Comparison of ENCODE assay signal across 10 mouse cellular contexts in the genomic region with DNA sequence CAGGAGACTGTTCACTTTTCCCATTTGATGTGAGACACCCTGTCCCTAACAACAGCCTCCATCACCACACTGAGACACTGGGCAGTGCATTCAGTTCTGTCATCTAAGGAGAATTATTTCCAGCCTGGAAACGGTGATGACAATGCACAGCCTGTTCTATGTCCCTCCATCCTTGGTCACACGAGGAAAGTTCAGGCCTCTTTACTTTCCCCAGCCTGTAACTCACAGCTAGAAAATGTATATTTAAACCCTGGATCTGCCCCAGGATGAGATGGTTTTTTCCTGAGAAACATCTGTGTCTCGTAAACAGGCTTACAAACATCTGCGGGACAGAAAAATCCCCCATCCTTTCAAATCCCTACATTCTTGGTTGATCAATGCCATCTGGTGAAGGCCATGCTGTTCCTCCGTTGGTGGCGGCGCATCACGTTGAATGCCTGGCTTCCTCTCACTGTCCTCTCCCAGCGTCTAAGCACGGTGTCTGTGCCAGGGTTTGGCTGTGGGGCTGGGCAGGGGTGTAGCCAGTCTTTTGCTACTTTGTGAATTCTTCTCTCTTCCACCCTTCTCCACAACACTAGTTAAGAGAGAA.
A peak's percentile ranks its signal among the peaks of the same experiment; 100 is the strongest.
DNase-seq lines count a peak whose midpoint lies in the region; ATAC-seq and TF ChIP-seq lines count a peak whose summit lies in the region.
"Had no signal": no experiment of that assay in that cellular context is flagged by ENCODE, and none has a peak within 500 bp of the region (broad histone marks: within the 10 kb centered on the region; RNA-seq: fewer than 3 reads in every experiment).

No protein-coding gene starts in this region.

- DNase-seq in lung, embryonic 14.5 days = peak; percentile 75
- no peak for DNase-seq in lung, postnatal 25 days (ENCODE audit: low spot score)
- DNase-seq in embryo, embryonic 10 days (ENCODE audit: low spot score) = peak; percentile 68
- peak; percentile 76 for DNase-seq in embryonic facial prominence, embryonic 11.5 days (ENCODE audit: low spot score)
- no peak for DNase-seq in adrenal gland, postnatal 36 days
- DNase-seq: cerebellum, postnatal 14 days had no signal

- H3K4me1 ChIP-seq in lung, embryonic 14.5 days (ENCODE audit: insufficient read depth) = no peaks in the 10 kb centered on the region
- H3K4me1 ChIP-seq in embryonic facial prominence, embryonic 11.5 days (ENCODE audit: control insufficient read depth, insufficient read depth, low read length) = no peaks in the 10 kb centered on the region; the same call in 1 of the 2 replicates
- peaks cover 12% of the 10 kb centered on the region for H3K4me1 ChIP-seq in limb, embryonic 13.5 days

- no peaks in the 10 kb centered on the region for H3K27me3 ChIP-seq in lung, embryonic 14.5 days (ENCODE audit: insufficient read depth, low read length)
- H3K27me3 ChIP-seq in embryonic facial prominence, embryonic 11.5 days (ENCODE audit: control insufficient read depth, insufficient read depth, low read length) = no peaks in the 10 kb centered on the region
- H3K27me3 ChIP-seq in limb, embryonic 13.5 days = no peaks in the 10 kb centered on the region

- TF ChIP-seq CTCF in lung, embryonic 14.5 days (IDR thresholded peaks at IDR 0.05; ENCODE audit: low read depth) = no peak

- WGBS in lung, embryonic 14.5 days = 41% methylated on average over 10 of the region's 10 CpGs
- 19% methylated on average over 10 of the region's 10 CpGs for WGBS in embryonic facial prominence, embryonic 11.5 days
- WGBS in limb, embryonic 13.5 days = 13% methylated on average over 10 of the region's 10 CpGs

- H3K4me2 ChIP-seq in lung, embryonic 14.5 days = no peak overlapping the region
- H3K4me2 ChIP-seq in embryonic facial prominence, embryonic 11.5 days (ENCODE audit: low read depth, low read length) = no peak overlapping the region
- no peak overlapping the region for H3K4me2 ChIP-seq in limb, embryonic 13.5 days (replicated peaks)
- H3K4me2 ChIP-seq: forebrain, embryonic 13.5 days had no signal

- no peak overlapping the region for H3K9ac ChIP-seq in lung, embryonic 14.5 days
- no peak overlapping the region for H3K9ac ChIP-seq in embryonic facial prominence, embryonic 11.5 days (replicated peaks; ENCODE audit: low read length)
- H3K9ac ChIP-seq in limb, embryonic 13.5 days = no peak overlapping the region
- H3K9ac ChIP-seq: forebrain, embryonic 13.5 days had no signal

- H3K9me3 ChIP-seq in lung, embryonic 14.5 days (ENCODE audit: low read depth, low read length) = 0 out of 2 replicates have a peak, but pooled peaks cover 3% of the 10 kb centered on the region
- H3K9me3 ChIP-seq in embryonic facial prominence, embryonic 11.5 days (replicated peaks; ENCODE audit: control insufficient read depth, low read length) = no peaks in the 10 kb centered on the region
- H3K9me3 ChIP-seq in limb, embryonic 13.5 days = no peaks in the 10 kb centered on the region
- H3K9me3 ChIP-seq: forebrain, embryonic 13.5 days had no signal

- ATAC-seq in lung, embryonic 14.5 days (ENCODE audit: insufficient read depth) = peak; percentile 86; the same call in 1 of the 2 replicates
- no peak; the same call in 1 of the 2 replicates for ATAC-seq in embryonic facial prominence, embryonic 11.5 days (replicated peaks; ENCODE audit: insufficient number of reproducible peaks, low FRiP score, low TSS enrichment, low read depth)
- peak; percentile 48; the same call in 1 of the 2 replicates for ATAC-seq in limb, embryonic 13.5 days (ENCODE audit: low FRiP score, low read depth)
- ATAC-seq in megakaryocyte-erythroid progenitor cell, adult 5-6 weeks (replicated peaks; ENCODE audit: low FRiP score, low TSS enrichment, poor library complexity, severe bottlenecking) = no peak
- ATAC-seq: forebrain, embryonic 13.5 days; hindbrain, postnatal 0 days had no signal

- no peaks in the 10 kb centered on the region for H3K36me3 ChIP-seq in lung, embryonic 14.5 days (ENCODE audit: insufficient read depth)
- no peaks in the 10 kb centered on the region for H3K36me3 ChIP-seq in embryonic facial prominence, embryonic 11.5 days (replicated peaks; ENCODE audit: control insufficient read depth, insufficient read depth, low read depth, low read length)
- H3K36me3 ChIP-seq in limb, embryonic 13.5 days = no peaks in the 10 kb centered on the region

- H3K4me3 ChIP-seq in lung, embryonic 14.5 days (ENCODE audit: low read depth, low read length) = no peak overlapping the region
- H3K4me3 ChIP-seq in embryonic facial prominence, embryonic 11.5 days (ENCODE audit: low read depth, low read length) = no peak overlapping the region
- H3K4me3 ChIP-seq in limb, embryonic 13.5 days = no peak overlapping the region
- H3K4me3 ChIP-seq: forebrain, embryonic 13.5 days had no signal

- H3K27ac ChIP-seq in lung, embryonic 14.5 days (ENCODE audit: low read depth) = peak overlapping the region; percentile 54; the same call in 1 of the 2 replicates
- H3K27ac ChIP-seq in embryonic facial prominence, embryonic 11.5 days (replicated peaks; ENCODE audit: low read depth, low read length) = 0 out of 2 replicates have a peak overlapping the region, but pooled peaks have one; percentile 49
- no peak overlapping the region for H3K27ac ChIP-seq in limb, embryonic 13.5 days
- H3K27ac ChIP-seq: forebrain, embryonic 13.5 days; hindbrain, postnatal 0 days had no signal

Comparison
In these comparisons a context has a peak if more than half of its experiments do, and no peak if none do; other contexts are left out.
1. DNase-seq: peak in lung, embryonic 14.5 days (single experiment), embryo, embryonic 10 days (single experiment) and embryonic facial prominence, embryonic 11.5 days (single experiment); none in lung, postnatal 25 days (single experiment) and adrenal gland, postnatal 36 days (0 of 2).
2. ATAC-seq: peak in lung, embryonic 14.5 days (single experiment) and limb, embryonic 13.5 days (single experiment); none in embryonic facial prominence, embryonic 11.5 days (single experiment) and megakaryocyte-erythroid progenitor cell, adult 5-6 weeks (single experiment).